Mouse (Mus musculus) stomach, embryonic 14.5 days (tissue): ENCODE results near the gene Oxa1l. TPM values are rescaled to one million over a fixed set of nuclear protein-coding genes. Genes with fewer than 3 reads are reported as not detected.

ENCODE experiments used
- ATAC-seq: fragments of 200-750 bp; cut with Nextera tagmentation; 2 replicates; pipeline ENCODE4 v1.8.0; 2017; ENCODE audit warnings: low read depth, moderate TSS enrichment; ENCODE audit not compliant: insufficient number of reproducible peaks, insufficient read depth, low FRiP score
- H3K27ac ChIP-seq: fragments of 300-500 bp; sonication (generic); 2 replicates; pipeline ENCODE4 v1.5.1; 2014; ENCODE audit warnings: mild to moderate bottlenecking, low read length, moderate library complexity, mixed read lengths
- H3K27me3 ChIP-seq: fragments of 300-500 bp; sonication (generic); 2 replicates; pipeline ENCODE4 v1.6.1; 2014; ENCODE audit warnings: low read length, control low read depth, mixed read lengths; ENCODE audit not compliant: control insufficient read depth, insufficient read depth
- H3K36me3 ChIP-seq: fragments of 300-500 bp; sonication (generic); 2 replicates; pipeline ENCODE4 v1.6.1; 2014; ENCODE audit warnings: mild to moderate bottlenecking, control low read depth, low read length, moderate library complexity, mixed read lengths; ENCODE audit not compliant: control insufficient read depth, insufficient read depth
- H3K4me1 ChIP-seq: fragments of 300-500 bp; sonication (generic); 2 replicates; pipeline ENCODE4 v1.6.1; 2014; ENCODE audit warnings: low read length, control low read depth, mixed read lengths; ENCODE audit not compliant: control insufficient read depth, insufficient read depth
- H3K4me2 ChIP-seq: fragments of 300-500 bp; sonication (generic); replicated peaks from 2 replicates; pipeline ENCODE4 v1.6.1; 2014; ENCODE audit warnings: low read depth, low read length, control low read depth
- H3K4me3 ChIP-seq: fragments of 300-500 bp; sonication (generic); 2 replicates; pipeline ENCODE4 v1.5.1; 2014; ENCODE audit warnings: low read depth, low read length, control low read depth
- H3K9ac ChIP-seq: fragments of 300-500 bp; sonication (generic); replicated peaks from 2 replicates; pipeline ENCODE4 v1.6.1; 2014; ENCODE audit warnings: low read depth, mild to moderate bottlenecking, control low read depth, low read length, moderate library complexity, mixed read lengths
- H3K9me3 ChIP-seq: fragments of 300-500 bp; sonication (generic); 2 replicates; pipeline ENCODE4 v1.6.1; 2016; ENCODE audit warnings: low read depth, low read length, control low read depth; ENCODE audit not compliant: control insufficient read depth
- WGBS: fragments of 180-500 bp; shearing (Covaris S2); extraction: QIAGEN DNeasy Blood & Tissue Kit; methylation state at CpG from one replicate; pipeline ENCODE4 v1.1.7; 2014; 5-methylcytosine and 5-hydroxymethylcytosine counted together
- polyA plus RNA-seq: library from polyadenylated mRNA; unstranded; fragments of >200 nt; fragmentation: Nextera tagmentation; extraction: Ambion mirVana; gene quantifications from 2 replicates; pipeline ENCODE4 v1.2.1, GENCODE M21; 2014

Gene Oxa1l
- polyA plus RNA-seq, result 53.6 and 55.9 TPM in 2 replicates

DNA sequence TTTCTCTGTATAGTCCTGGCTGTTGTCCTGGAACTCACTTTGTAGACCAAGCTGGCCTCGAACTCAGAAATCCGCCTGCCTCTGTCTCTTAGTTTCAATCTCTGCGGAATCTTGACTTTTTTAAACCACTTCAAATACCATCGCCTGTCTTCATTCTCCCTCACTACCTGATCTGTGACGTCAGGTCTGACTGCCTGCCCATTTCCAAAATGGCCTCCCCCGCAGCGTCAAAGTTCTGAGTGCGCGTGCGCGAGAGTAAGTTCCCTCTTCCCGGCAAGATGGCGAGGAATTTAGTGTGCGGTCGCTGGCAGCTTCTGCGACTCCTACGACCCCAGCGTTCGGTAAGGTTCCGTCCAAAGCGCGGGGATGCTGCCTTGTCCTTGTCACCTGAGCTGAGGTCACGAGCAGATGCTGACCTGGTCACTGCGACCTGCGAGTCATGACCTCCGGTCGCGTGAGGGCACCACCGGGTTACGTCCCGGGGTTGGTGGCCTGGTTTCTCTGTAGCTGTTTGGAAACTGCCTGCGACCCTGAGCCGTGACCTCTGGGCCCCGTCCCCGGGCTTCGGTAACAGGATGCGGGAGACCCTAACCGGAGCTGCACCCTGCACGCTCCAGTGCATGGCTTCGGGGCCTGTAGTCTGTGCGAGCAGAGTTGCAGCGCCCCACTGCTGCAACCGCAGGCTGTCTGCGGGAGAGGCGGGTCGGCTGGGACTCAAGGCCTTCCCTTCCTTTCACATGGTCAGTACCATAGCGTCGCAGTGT lies at the start of gene Oxa1l:
Oxa1l (plus strand) TSS at position 258 of the 764 bp plus-strand sequence.
- peaks cover 13% of the 10 kb centered on the region for H3K36me3 ChIP-seq
- ATAC-seq, result peak; percentile 84
- H3K27me3 ChIP-seq, result no peaks in the 10 kb centered on the region
- peak within 1 kb of the TSS; percentile 90 for H3K9ac ChIP-seq
- peak within 1 kb of the TSS; percentile 61 for H3K4me2 ChIP-seq
- WGBS, result under 1% methylated on average over 48 of the region's 48 CpGs
- H3K4me3 ChIP-seq, result peak within 1 kb of the TSS; percentile 94
- H3K9me3 ChIP-seq, result no peaks in the 10 kb centered on the region
- H3K4me1 ChIP-seq, result peaks cover 8% of the 10 kb centered on the region; the same call in 1 of the 2 replicates
- peak within 1 kb of the TSS; percentile 68; the same call in 1 of the 2 replicates for H3K27ac ChIP-seq

DNA sequence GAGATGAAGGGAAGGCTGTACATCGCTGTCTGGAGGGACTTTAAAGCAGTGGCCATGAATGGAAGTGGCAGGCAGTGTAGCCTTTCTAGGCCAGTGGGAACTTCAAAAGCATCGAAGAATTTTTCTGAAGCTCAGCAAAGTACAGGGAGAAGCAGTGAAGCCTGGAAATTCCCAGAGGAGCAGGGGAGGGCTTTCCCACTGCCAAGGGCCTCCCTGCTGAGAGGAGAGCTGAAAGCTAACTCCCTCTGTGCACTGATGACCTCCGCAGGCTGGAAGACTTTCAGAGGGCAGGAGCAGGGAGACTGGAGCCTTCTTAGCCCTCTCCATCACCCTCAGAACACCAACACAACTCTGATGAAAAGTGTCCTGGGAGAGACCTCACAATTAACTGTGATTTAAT lies 48.9 kb upstream of the Oxa1l start:
- WGBS, result 34% methylated on average over 3 of the region's 3 CpGs
- Histone ChIP-seq H3K9me3 (no peaks in the 10 kb centered on the region), H3K4me2 (no peak overlapping the region), H3K9ac (no peak overlapping the region), H3K36me3 (no peaks in the 10 kb centered on the region), H3K27me3 (no peaks in the 10 kb centered on the region), H3K4me1 (no peaks in the 10 kb centered on the region), H3K4me3 (no peak overlapping the region), H3K27ac (no peak overlapping the region)
- ATAC-seq, result no peak

DNA sequence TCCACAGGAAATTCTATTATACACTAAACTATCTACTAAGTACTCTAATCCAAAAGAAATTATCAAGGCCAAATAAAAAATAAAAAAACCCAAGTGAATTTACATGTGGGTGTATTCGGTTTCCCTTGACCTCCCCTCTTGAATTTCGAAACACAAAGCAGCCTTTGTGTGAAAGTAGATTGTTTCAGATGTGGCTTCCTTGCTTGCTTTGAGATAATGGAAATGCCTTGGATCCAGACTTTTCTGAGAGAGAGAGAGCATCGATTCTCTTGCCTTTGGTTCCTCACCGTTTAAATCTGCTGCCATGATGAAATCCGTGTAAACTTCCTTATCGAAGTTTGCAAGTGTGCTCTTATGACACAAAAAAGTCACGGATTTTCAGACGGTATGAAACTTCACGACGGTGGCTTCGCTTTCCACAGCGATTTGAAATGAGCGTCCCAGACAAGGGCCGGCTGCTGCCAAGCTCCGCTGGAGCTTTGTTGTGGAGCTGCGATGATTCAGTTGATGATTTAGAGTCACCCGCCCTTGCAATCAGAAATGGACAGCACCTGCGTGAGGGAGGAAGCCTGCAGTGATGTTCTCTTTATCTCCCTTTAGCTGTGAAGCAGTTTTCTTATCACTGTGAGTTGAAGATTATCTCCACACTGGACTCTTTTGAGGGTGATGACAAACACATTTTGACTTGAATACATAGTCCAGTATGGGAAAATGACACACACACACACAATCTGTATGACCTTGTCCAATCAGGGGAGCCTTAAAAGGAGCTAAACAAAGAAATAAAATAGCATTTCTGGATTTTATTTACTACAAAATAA lies 38.9 kb upstream of the Oxa1l start:
- WGBS, result 69% methylated on average over 18 of the region's 18 CpGs
- no peak overlapping the region for H3K9ac ChIP-seq
- no peaks in the 10 kb centered on the region for H3K4me1 ChIP-seq
- no peak overlapping the region for H3K4me2 ChIP-seq
- no peaks in the 10 kb centered on the region for H3K27me3 ChIP-seq
- H3K4me3 ChIP-seq, result no peak overlapping the region
- no peak for ATAC-seq
- H3K27ac ChIP-seq, result no peak overlapping the region
- peaks cover 4% of the 10 kb centered on the region; the same call in 1 of the 2 replicates for H3K9me3 ChIP-seq
- H3K36me3 ChIP-seq, result no peaks in the 10 kb centered on the region

DNA sequence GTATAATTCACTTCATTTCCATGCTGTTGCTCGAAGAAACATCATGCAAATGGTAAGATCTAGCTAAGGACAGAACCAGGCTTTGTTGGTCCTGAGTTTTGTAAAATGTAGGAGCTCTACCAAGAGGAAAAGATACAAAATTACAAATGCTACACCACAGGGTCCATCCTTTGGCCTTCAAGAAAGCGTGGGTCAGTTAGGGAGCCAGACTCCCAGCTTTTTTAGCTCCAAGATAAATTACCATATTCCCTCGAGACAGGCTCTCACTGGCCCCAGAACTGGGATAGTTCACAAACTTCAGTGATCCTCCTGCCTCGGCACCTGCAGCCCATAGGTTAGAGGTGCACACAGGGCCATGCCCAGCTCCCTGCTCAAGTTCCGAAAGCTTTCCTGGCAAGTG lies 36.1 kb upstream of the Oxa1l start:
- peaks cover 4% of the 10 kb centered on the region; the same call in 1 of the 2 replicates for H3K9me3 ChIP-seq
- H3K4me2 ChIP-seq, result no peak overlapping the region
- H3K4me3 ChIP-seq, result no peak overlapping the region
- H3K4me1 ChIP-seq, result no peaks in the 10 kb centered on the region
- no peak for ATAC-seq
- H3K27ac ChIP-seq, result no peak overlapping the region
- no peaks in the 10 kb centered on the region for H3K36me3 ChIP-seq
- no peaks in the 10 kb centered on the region for H3K27me3 ChIP-seq
- no peak overlapping the region for H3K9ac ChIP-seq
- 66% methylated on average over 5 of the region's 5 CpGs for WGBS

DNA sequence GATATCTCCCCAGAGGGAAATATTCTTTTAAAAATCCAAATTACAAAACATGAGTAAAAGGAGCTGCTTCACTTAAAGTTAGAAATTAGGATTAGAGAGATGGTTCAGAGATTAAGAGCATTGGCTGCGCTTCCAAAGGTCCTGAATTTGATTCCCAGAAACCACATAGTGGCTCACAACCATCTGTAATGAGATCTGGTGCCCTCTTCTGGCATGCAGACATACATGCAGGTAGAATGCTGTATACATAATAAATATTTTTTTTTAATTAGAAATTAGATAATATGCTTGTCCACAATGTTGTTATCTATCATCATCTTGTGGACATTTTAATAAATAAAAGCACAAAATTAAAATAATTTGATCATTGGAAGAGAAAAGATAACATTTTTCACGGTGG lies 32.1 kb upstream of the Oxa1l start:
- Histone ChIP-seq H3K4me1 (no peaks in the 10 kb centered on the region), H3K27me3 (no peaks in the 10 kb centered on the region), H3K9ac (no peak overlapping the region), H3K9me3 (no peaks in the 10 kb centered on the region), H3K4me3 (no peak overlapping the region), H3K36me3 (no peaks in the 10 kb centered on the region), H3K4me2 (no peak overlapping the region), H3K27ac (no peak overlapping the region)
- no peak for ATAC-seq
- whole genome bisulfite sequencing, result 81% methylated on average over 2 of the region's 2 CpGs

DNA sequence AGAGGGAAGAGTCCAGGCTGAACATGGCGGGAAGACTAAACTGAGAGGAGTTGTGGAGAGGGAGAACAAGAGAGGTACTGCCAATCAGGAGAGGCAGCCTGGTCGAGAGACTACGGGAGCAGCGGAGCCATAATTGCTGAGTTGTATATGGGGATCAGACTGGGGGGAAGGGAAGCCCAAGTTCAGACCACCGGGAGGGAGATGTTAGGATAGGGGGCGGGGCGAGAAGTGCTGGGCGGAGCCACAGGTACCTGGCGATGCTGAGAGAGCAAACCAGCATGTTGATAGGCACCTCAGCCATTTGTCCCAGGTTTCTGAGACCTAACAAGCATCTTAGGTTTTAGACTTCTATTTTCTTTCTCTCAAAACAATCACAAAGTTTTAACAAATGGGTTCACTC lies 31.4 kb upstream of the Oxa1l start:
- H3K36me3 ChIP-seq, result no peaks in the 10 kb centered on the region
- H3K4me3 ChIP-seq, result no peak overlapping the region
- no peaks in the 10 kb centered on the region for H3K9me3 ChIP-seq
- no peaks in the 10 kb centered on the region for H3K4me1 ChIP-seq
- 30% methylated on average over 9 of the region's 9 CpGs for WGBS
- no peak for ATAC-seq
- no peak overlapping the region for H3K9ac ChIP-seq
- H3K27me3 ChIP-seq, result no peaks in the 10 kb centered on the region
- no peak overlapping the region for H3K27ac ChIP-seq
- no peak overlapping the region; the same call in 1 of the 2 replicates for H3K4me2 ChIP-seq

DNA sequence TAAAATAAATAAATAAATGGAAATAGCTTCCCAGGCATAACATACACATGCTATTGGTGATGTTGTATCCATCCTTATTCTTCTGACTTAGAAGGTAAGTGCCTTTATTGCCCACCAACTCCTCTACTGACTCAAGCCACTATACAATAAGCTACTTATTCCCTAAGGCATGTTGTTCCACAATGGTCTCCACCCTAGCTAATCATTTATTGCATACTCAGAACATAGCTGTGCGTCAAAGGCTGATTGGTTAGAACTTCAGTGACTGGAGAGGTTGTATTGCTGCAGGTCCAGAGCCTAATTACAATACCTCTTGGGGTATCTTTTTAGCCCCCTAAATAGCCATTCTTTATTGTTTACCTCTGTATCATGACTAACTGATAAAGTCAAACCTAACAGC lies 29.5 kb upstream of the Oxa1l start:
- WGBS, result 94% methylated on average over 1 of the region's 1 CpGs

DNA sequence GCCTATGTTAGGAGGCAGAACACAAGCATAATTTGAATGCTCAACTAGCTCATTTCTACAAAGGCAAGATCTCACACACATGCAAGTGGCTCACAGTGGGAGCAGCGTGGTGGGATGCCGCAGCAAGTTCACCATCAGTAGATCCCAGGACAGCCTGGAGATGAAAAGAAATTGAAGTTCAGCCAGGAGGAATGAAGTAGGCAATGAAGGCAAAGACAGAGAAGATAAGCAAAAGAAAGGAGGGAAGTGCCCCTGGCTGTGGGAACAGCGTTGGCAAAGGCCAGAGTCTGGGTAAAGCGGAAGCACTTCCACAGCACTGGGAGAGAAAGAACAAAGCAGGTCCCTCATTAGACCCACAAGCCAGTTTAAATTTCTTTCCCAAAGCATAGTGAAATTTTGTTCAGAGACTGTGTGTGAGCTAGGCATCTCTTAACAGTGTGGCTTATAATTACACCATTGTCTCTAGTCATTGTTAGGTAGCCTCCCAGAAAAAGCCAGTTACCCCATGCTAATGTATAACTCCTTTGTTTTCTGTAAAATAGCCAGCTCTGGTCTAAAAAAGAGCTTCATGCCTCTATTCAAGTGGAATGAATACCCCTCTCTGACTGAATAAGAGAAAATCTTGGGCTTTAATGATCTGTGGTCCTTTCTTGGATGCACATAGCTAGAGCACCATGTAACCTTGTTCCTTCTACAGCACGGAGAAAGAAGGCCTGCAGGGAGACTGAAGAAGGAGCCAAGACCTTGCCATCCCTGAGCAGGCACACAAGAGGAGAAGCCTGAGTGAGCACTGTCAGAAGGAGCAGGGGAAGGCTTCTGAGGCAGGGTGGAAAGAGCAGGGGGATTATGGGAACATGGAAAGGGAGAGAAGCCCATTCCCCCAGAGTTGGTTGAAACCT lies 28.2 kb upstream of the Oxa1l start:
- no peak overlapping the region for H3K4me2 ChIP-seq
- ATAC-seq, result no peak
- H3K9ac ChIP-seq, result no peak overlapping the region
- H3K36me3 ChIP-seq, result no peaks in the 10 kb centered on the region
- 78% methylated on average over 5 of the region's 5 CpGs for WGBS
- H3K27ac ChIP-seq, result no peak overlapping the region
- no peak overlapping the region for H3K4me3 ChIP-seq
- no peaks in the 10 kb centered on the region for H3K9me3 ChIP-seq
- H3K27me3 ChIP-seq, result no peaks in the 10 kb centered on the region
- no peaks in the 10 kb centered on the region for H3K4me1 ChIP-seq

More for the DNA sequence above, 29.5 kb upstream of the Oxa1l start:
- ATAC-seq, result no peak
- Histone ChIP-seq H3K4me2 (no peak overlapping the region), H3K36me3 (no peaks in the 10 kb centered on the region), H3K9ac (no peak overlapping the region), H3K27ac (no peak overlapping the region), H3K4me1 (no peaks in the 10 kb centered on the region), H3K9me3 (no peaks in the 10 kb centered on the region), H3K27me3 (no peaks in the 10 kb centered on the region), H3K4me3 (no peak overlapping the region)
